Mouse (Mus musculus) liver (tissue): ENCODE data around the gene Naxe.
A peak's percentile ranks its signal among the peaks of the same experiment; 100 is the strongest.

Source experiments
- DNase-seq: peaks from one replicate; pipeline ENCODE4 v3.0.0-alpha.2; 2020; ENCODE audit warnings: mixed read lengths

Gene Naxe

GRCm38 (mm10) chr3:88049532-88049931 is 8.8 kb downstream of the Naxe start:
- DNase-seq, result no peak

- DNase-seq, result peak; percentile 82
Measured at GRCm38 (mm10) chr3:88042661-88043421, 15.5 kb downstream of the Naxe start, which contains the start of gene Gpatch4. Gene Gpatch4 (plus strand): TSS chr3:88043108.

- no peak for DNase-seq
Measured at GRCm38 (mm10) chr3:88035561-88036293, 22.6 kb downstream of the Naxe start.

DNA sequence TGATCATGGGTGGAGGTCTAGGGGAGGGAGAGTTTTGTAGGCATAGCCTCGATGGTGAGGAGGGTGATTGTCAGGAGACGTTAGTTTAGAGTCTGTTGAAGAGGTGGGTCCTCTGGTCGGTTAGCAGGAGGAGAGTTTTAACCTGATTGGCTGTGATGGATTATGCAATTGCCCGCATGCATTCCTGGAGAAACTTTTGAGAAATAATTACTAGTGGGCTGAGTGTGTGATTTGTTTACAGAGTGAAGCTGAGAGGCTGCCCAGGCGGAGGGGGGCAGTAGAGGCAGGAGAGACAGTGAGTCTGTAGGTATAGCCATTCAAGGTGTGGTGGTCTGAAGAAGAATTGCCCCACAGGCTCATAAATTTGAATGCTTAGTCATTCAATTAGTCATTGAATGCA is 24.8 kb downstream of the Naxe start:
- DNase-seq, result no peak

- DNase-seq, result no peak
Measured at GRCm38 (mm10) chr3:88030608-88031395, 27.5 kb downstream of the Naxe start.

DNA sequence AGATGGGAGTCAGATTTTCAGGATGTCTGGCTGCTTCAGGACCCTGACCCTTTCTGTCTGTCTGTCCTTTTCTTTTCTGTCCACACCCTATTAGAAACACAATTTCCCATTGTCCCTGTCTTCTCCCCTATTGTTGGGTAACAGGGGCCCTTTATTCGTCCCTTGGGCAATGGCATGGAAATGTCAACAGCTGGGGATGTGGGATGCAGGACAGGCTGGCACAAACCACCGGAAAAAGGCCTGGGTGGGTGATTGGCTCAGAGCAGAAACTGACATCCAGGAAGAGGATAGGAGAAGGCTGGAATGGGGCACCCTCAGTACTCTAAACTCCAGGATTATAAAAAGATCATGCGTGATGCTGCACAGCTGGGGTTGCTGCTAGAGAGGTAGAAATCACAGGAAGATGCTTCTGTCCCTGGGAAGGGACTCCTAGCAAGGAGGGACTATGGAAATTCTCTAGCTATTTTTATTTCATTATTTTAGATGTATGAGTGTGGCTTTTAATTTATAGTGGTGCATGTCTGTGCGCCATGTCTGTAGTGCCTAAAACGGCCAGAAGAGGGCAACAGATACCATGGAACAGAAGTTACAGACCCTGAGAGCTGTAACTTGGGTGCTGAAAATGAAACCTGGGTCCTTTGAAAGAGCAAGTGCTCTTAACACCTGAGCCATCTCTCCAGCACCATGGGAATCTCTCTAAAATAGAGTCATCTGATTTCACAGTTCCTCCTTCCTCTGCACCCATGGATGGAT is 30.7 kb downstream of the Naxe start, which contains the start of gene Hapln2:
Gene Hapln2, minus strand, starts transcription at position 150 of the 753 bp plus-strand sequence.
- DNase-seq, result peak; percentile 22

DNA sequence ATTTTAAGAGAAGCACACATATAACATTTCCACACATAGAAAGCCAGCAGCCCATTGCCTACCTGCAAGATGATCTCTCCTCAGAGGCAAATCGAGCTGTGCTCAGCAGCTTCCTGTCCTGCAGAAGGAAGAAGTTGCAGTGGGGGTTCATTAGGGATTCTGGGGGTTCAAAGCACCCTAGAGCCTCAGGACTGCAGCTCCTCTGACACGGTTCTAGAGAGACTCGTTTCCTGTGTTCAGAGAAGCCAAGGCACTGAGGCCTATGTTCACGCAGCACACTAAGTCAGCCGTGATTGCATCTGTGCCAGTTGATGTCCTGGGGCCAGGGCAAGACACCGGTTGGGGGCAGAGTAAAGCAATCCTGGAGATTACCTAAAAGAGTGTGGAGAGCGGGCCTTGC is 31.5 kb downstream of the Naxe start:
- DNase-seq, result no peak

GRCm38 (mm10) chr3:88023192-88024074 is 34.9 kb downstream of the Naxe start:
- no peak for DNase-seq

GRCm38 (mm10) chr3:88022322-88023191 is 35.7 kb downstream of the Naxe start:
- DNase-seq, result peak; percentile 94

GRCm38 (mm10) chr3:88010634-88011265 is 47.5 kb downstream of the Naxe start:
- peak; percentile 28 for DNase-seq
